Mouse (Mus musculus): ENCODE data around the gene Gmds.

DNA sequence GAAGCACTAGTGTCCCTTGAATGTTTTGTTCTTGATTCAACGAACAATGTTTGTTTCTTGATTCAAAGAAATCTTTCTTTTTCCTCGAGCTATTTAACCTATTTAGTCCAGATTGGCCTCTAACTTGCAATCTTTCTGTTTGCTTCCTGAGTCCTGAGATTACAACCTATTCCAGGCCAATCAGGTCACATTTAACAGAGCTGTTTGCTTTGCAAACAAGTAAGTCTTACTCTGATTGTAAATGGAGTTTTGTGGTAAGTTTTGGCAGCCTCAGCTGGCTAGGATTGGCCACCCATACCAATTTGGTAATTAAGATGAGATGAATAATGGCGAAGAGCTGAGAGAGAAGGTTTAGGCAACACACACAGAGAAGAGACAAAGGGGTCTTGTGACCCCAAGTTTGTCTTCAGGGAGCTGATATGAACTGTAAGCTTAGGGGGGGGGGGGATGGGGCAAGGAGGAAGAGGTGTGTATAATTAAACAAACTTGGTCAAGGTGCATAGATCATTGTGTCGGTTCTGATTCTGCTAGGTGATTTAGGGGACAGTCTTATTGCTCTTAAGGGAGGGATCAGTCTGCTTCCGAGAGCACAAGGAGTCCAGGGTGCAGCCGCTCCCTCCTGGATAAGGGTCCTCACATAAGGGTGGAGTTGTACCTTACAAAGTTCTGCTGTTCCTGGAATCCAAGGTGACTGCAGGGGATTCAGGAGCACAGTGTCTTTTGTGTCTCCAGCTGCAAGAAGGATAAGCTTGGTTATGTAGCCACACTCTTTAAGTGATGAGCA is 43.9 kb upstream of the Gmds start:
- TF ChIP-seq POLR2A (IDR thresholded peaks at IDR 0.05; ENCODE audit: insufficient read depth, low read length) = no peak
- no peak for TF ChIP-seq CTCF (IDR thresholded peaks at IDR 0.05; ENCODE audit: low read depth, low read length)

Data from ES-Bruce4 (cell line).